ENCODE assay signal across 18 mouse cellular contexts in the genomic region with DNA sequence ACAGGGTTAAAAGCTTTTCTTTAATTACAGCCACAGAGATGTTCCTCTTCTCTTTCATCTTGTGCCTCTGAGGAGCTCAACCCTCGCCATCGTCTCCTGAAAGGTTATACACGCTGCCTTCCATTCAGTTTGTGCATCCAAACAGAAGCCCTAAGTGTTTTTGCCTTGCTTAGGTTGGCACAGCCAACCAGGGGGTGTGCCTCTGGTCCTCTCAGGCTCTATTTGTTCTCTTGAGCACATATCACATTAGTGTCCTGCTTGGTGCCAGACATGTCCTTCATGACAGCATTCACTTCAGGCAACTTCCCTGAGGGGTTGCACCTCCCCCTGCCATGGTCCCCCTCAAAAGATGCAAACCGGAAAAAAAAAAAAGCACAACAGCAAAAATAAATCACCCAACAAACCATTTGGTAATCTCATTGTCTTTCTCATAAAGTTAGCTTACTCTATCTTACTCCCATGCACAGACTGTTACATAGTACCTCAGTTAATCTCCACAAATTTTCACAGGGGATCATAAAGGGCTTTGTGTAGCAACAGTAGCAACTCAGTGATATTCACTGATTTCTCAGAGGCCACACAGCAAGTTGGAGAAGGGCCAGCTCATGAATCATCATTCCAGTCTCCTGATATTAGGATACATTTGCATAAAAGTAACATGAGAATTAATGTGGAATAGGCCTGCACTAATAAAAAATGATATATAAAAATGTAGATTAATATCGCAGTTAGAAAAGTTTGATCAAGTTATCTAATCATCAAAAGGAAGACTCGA.
DNase-seq lines count a peak whose midpoint lies in the region; ATAC-seq lines count a peak whose summit lies in the region.
"Had no signal": no experiment of that assay in that cellular context is flagged by ENCODE, and none has a peak within 500 bp of the region (broad histone marks: within the 10 kb centered on the region; RNA-seq: fewer than 3 reads in every experiment).

No protein-coding gene starts in this region.

- H3K36me3 ChIP-seq in hindbrain, embryonic 14.5 days (replicated peaks; ENCODE audit: control insufficient read depth, insufficient read depth) = no peaks in the 10 kb centered on the region
- H3K36me3 ChIP-seq in hindbrain, embryonic 11.5 days (ENCODE audit: control insufficient read depth, insufficient read depth, low read length) = no peaks in the 10 kb centered on the region
- H3K36me3 ChIP-seq in midbrain, embryonic 15.5 days (replicated peaks) = no peaks in the 10 kb centered on the region
- H3K36me3 ChIP-seq: embryonic facial prominence, embryonic 15.5 days; heart, embryonic 10.5 days; hindbrain, embryonic 13.5 days; intestine, embryonic 15.5 days; liver, embryonic 15.5 days had no signal

- H3K9me3 ChIP-seq in hindbrain, embryonic 14.5 days (ENCODE audit: control insufficient read depth, low read length) = no peaks in the 10 kb centered on the region
- no peaks in the 10 kb centered on the region for H3K9me3 ChIP-seq in hindbrain, embryonic 11.5 days (ENCODE audit: control insufficient read depth, low read length)
- no peaks in the 10 kb centered on the region for H3K9me3 ChIP-seq in midbrain, embryonic 15.5 days
- H3K9me3 ChIP-seq: embryonic facial prominence, embryonic 15.5 days; heart, embryonic 10.5 days; hindbrain, embryonic 13.5 days; intestine, embryonic 15.5 days; liver, embryonic 15.5 days had no signal

- H3K9ac ChIP-seq in hindbrain, embryonic 14.5 days = no peak overlapping the region
- H3K9ac ChIP-seq in hindbrain, embryonic 11.5 days (ENCODE audit: low read depth, low read length) = no peak overlapping the region
- H3K9ac ChIP-seq in midbrain, embryonic 15.5 days = no peak overlapping the region
- H3K9ac ChIP-seq: embryonic facial prominence, embryonic 15.5 days; hindbrain, embryonic 13.5 days; intestine, embryonic 15.5 days; liver, embryonic 15.5 days had no signal

- H3K4me2 ChIP-seq in hindbrain, embryonic 14.5 days (replicated peaks) = no peak overlapping the region
- no peak overlapping the region for H3K4me2 ChIP-seq in hindbrain, embryonic 11.5 days (replicated peaks; ENCODE audit: low read depth, low read length)
- H3K4me2 ChIP-seq in midbrain, embryonic 15.5 days = no peak overlapping the region
- H3K4me2 ChIP-seq: embryonic facial prominence, embryonic 15.5 days; hindbrain, embryonic 13.5 days; intestine, embryonic 15.5 days; liver, embryonic 15.5 days had no signal

- no peaks in the 10 kb centered on the region for H3K27me3 ChIP-seq in hindbrain, embryonic 14.5 days (ENCODE audit: control insufficient read depth, insufficient read depth, low read length)
- no peaks in the 10 kb centered on the region for H3K27me3 ChIP-seq in hindbrain, embryonic 11.5 days (ENCODE audit: control insufficient read depth, insufficient read depth, low read length)
- no peaks in the 10 kb centered on the region for H3K27me3 ChIP-seq in midbrain, embryonic 15.5 days (replicated peaks)
- H3K27me3 ChIP-seq: embryonic facial prominence, embryonic 15.5 days; hindbrain, embryonic 13.5 days; intestine, embryonic 15.5 days; liver, embryonic 15.5 days; megakaryocyte, embryonic 14.5 days had no signal

- WGBS in hindbrain, embryonic 14.5 days = 49% methylated on average over 6 of the region's 6 CpGs
- 61% methylated on average over 6 of the region's 6 CpGs for WGBS in hindbrain, embryonic 11.5 days
- 65% methylated on average over 6 of the region's 6 CpGs for WGBS in midbrain, embryonic 15.5 days

- H3K27ac ChIP-seq in hindbrain, embryonic 14.5 days = no peak overlapping the region
- no peak overlapping the region for H3K27ac ChIP-seq in hindbrain, embryonic 11.5 days (ENCODE audit: low read depth, low read length)
- H3K27ac ChIP-seq in midbrain, embryonic 15.5 days = no peak overlapping the region
- H3K27ac ChIP-seq: embryonic facial prominence, embryonic 15.5 days; heart, embryonic 10.5 days; hindbrain, embryonic 13.5 days; intestine, embryonic 15.5 days; liver, embryonic 15.5 days had no signal

- H3K4me1 ChIP-seq in hindbrain, embryonic 14.5 days (replicated peaks; ENCODE audit: control insufficient read depth, insufficient read depth, low read length) = no peaks in the 10 kb centered on the region
- H3K4me1 ChIP-seq in hindbrain, embryonic 11.5 days (replicated peaks; ENCODE audit: control insufficient read depth, insufficient read depth, low read length) = no peaks in the 10 kb centered on the region
- H3K4me1 ChIP-seq in midbrain, embryonic 15.5 days = peaks cover 3% of the 10 kb centered on the region; the same call in 1 of the 2 replicates
- H3K4me1 ChIP-seq: embryonic facial prominence, embryonic 15.5 days; heart, embryonic 10.5 days; intestine, embryonic 15.5 days; liver, embryonic 15.5 days; megakaryocyte, embryonic 14.5 days had no signal

- peak; percentile 50; the same call in 1 of the 2 replicates for ATAC-seq in hindbrain, embryonic 14.5 days (ENCODE audit: low FRiP score)
- no peak for ATAC-seq in hindbrain, embryonic 11.5 days (ENCODE audit: low FRiP score)
- no peak for ATAC-seq in midbrain, embryonic 15.5 days (replicated peaks)
- ATAC-seq: intestine, embryonic 15.5 days; midbrain, embryonic 16.5 days had no signal

- no peak overlapping the region for H3K4me3 ChIP-seq in hindbrain, embryonic 14.5 days (replicated peaks; ENCODE audit: low read length)
- H3K4me3 ChIP-seq in hindbrain, embryonic 11.5 days (ENCODE audit: low read depth, low read length) = no peak overlapping the region
- no peak overlapping the region for H3K4me3 ChIP-seq in midbrain, embryonic 15.5 days
- H3K4me3 ChIP-seq: embryonic facial prominence, embryonic 15.5 days; heart, embryonic 10.5 days; hindbrain, embryonic 13.5 days; intestine, embryonic 15.5 days; liver, embryonic 15.5 days; megakaryocyte, embryonic 14.5 days had no signal

- intact Hi-C loops in gastrocnemius, postnatal 14 days (cut with DNase I; ENCODE audit: low total_unique reads) = no loop called here

- peak; percentile 12 for DNase-seq in adrenal gland, postnatal 14 days
- DNase-seq in adrenal gland, adult 18-20 months (ENCODE audit: low spot score in 2 of 2) = no peak
- no peak for DNase-seq in hindbrain, embryonic 14.5 days (ENCODE audit: low spot score)
- no peak for DNase-seq in hindbrain, embryonic 11.5 days (ENCODE audit: low spot score)
- peak; percentile 29 for DNase-seq in 3T3-L1 (ENCODE audit: low read depth, low spot score)
- DNase-seq in adrenal gland, postnatal 25 days = peak; percentile 15
- DNase-seq in gastrocnemius, postnatal 14 days = no peak
- DNase-seq: cerebellum, adult 11 months; lung, postnatal 14 days; right cerebral cortex, postnatal 4 days had no signal

Comparison
In these comparisons a context has a peak if more than half of its experiments do, and no peak if none do; other contexts are left out.
1. DNase-seq: peak in adrenal gland, postnatal 14 days (single experiment), 3T3-L1 (single experiment) and adrenal gland, postnatal 25 days (single experiment); none in adrenal gland, adult 18-20 months (0 of 2), hindbrain, embryonic 14.5 days (single experiment), hindbrain, embryonic 11.5 days (single experiment) and gastrocnemius, postnatal 14 days (single experiment).